15 mouse cellular contexts compared by ENCODE assay signal in genomic region chr1:32309074-32309473, GRCm38 (mm10).
"Had no signal": no experiment of that assay in that cellular context is flagged by ENCODE, and none has a peak within 500 bp of the region (broad histone marks: within the 10 kb centered on the region; RNA-seq: fewer than 3 reads in every experiment).

No protein-coding gene starts in this region.

- H3K9me3 ChIP-seq: neural tube, embryonic 15.5 days; stomach, embryonic 15.5 days had no signal

- H3K4me2 ChIP-seq: neural tube, embryonic 15.5 days; stomach, embryonic 15.5 days had no signal

- DNase-seq: retina, postnatal 1 day; right cerebral cortex, adult 18-20 months; right cerebral cortex, postnatal 14 days; right cerebral cortex, postnatal 25 days; right cerebral cortex, postnatal 4 days; spleen, adult 18-20 months; thymus, adult 18-20 months; thymus, adult 2 months; thymus, postnatal 14 days; thymus, postnatal 25 days; thymus, postnatal 36 days; thymus, postnatal 4 days had no signal

- H3K4me1 ChIP-seq: neural tube, embryonic 15.5 days; stomach, embryonic 15.5 days had no signal

- H3K4me3 ChIP-seq: neural tube, embryonic 15.5 days; stomach, embryonic 15.5 days had no signal

- H3K36me3 ChIP-seq: neural tube, embryonic 15.5 days; stomach, embryonic 15.5 days had no signal

- H3K27me3 ChIP-seq: neural tube, embryonic 15.5 days; stomach, embryonic 15.5 days had no signal

- H3K9ac ChIP-seq: neural tube, embryonic 15.5 days; stomach, embryonic 15.5 days had no signal

- H3K27ac ChIP-seq: neural tube, embryonic 15.5 days; stomach, embryonic 15.5 days; stomach, postnatal 0 days had no signal
